Mouse (Mus musculus) neutrophil, adult 83 days (primary cell): Measurements from ENCODE around the gene Gm3854. TPM values are rescaled to one million over a fixed set of nuclear protein-coding genes. Genes with fewer than 3 reads are reported as not detected.

Experiments
- total RNA-seq, 2 experiments: library from RNA; stranded (reverse); gene quantifications; one replicate each; pipeline ENCODE4 v1.2.4; 2023

The Gm3854 gene
- not detected for total RNA-seq

GRCm38 (mm10) chr7:6343501-6344071 lies at the start of gene Gm3854:
Gene Gm3854, plus strand, starts transcription at chr7:6343759.

GRCm38 (mm10) chr7:6331233-6331956 lies 12.2 kb upstream of the Gm3854 start, which contains the start of gene Zfp583:
Gene Zfp583, minus strand, starts transcription at chr7:6331285.

GRCm38 (mm10) chr7:6363047-6363488 lies 19.5 kb downstream of the Gm3854 start, which contains the start of gene Zfp78:
Gene Zfp78, plus strand, starts transcription at chr7:6363280.

GRCm38 (mm10) chr7:6383044-6383455 lies 39.5 kb downstream of the Gm3854 start, which contains the start of gene Zfp28:
Gene Zfp28, plus strand, starts transcription at chr7:6383295.

GRCm38 (mm10) chr7:6397996-6398975 lies 54.7 kb downstream of the Gm3854 start, which contains the start of gene Smim17:
Gene Smim17, plus strand, starts transcription at chr7:6398715.

Other genes starting within 250 kb of the Gm3854 start
- gene Zfp787, start 187.8 kb upstream of the Gm3854 start, total RNA-seq: 10 to 100 TPM; 24.3 to 25.0 TPM
- 1 to 10 TPM; 5.3 to 8.3 TPM for gene Zfp444, start 171.5 kb upstream of the Gm3854 start, total RNA-seq
- not detected for gene Galp, start 146.7 kb upstream of the Gm3854 start, total RNA-seq
- not detected for gene Zscan5b, start 121.5 kb upstream of the Gm3854 start, total RNA-seq
- not detected for gene Epp13, start 91.0 kb upstream of the Gm3854 start, total RNA-seq
- gene Zfp667, start 57.2 kb upstream of the Gm3854 start, total RNA-seq: under 1 TPM; 0.40 to 0.66 TPM
- under 1 TPM; 0.50 to 0.55 TPM for gene Zfp583, start 12.5 kb upstream of the Gm3854 start, total RNA-seq
- gene Zfp78, start 19.5 kb downstream of the Gm3854 start, total RNA-seq: 1 to 10 TPM in 1 of 2 experiments, under 1 TPM in 1; 0.70 to 1.2 TPM
- 1 to 10 TPM; 1.6 to 2.5 TPM for gene Zfp28, start 39.5 kb downstream of the Gm3854 start, total RNA-seq
- not detected for gene Smim17, start 55.0 kb downstream of the Gm3854 start, total RNA-seq
- gene Gm20715, start 66.5 kb downstream of the Gm3854 start, total RNA-seq: under 1 TPM in 1 of 2 experiments, not detected in 1; 0.07 TPM
- not detected for gene Olfr1344, start 94.9 kb downstream of the Gm3854 start, total RNA-seq
- gene Olfr1336, start 112.4 kb downstream of the Gm3854 start, total RNA-seq: not detected
- not detected for gene Olfr1346, start 123.3 kb downstream of the Gm3854 start, total RNA-seq
- not detected for gene Olfr5, start 143.2 kb downstream of the Gm3854 start, total RNA-seq
- not detected for gene Olfr1347, start 156.0 kb downstream of the Gm3854 start, total RNA-seq
- gene Olfr1348, start 165.0 kb downstream of the Gm3854 start, total RNA-seq: not detected
- not detected for gene Olfr1349, start 179.2 kb downstream of the Gm3854 start, total RNA-seq
- gene Olfr1350, start 221.1 kb downstream of the Gm3854 start, total RNA-seq: not detected